Mouse (Mus musculus) small intestine, adult 10 weeks (tissue): ENCODE data around the gene Tinagl1. TPM values are rescaled to one million over a fixed set of nuclear protein-coding genes. Genes with fewer than 3 reads are reported as not detected.

ENCODE experiments used
- polyA plus RNA-seq: library from polyadenylated mRNA; stranded (reverse); fragments of 350-450 nt; fragmentation: Illumina TruSeq; extraction: RNeasy Lipid Tissue Mini Kit (QIAGEN cat#74804); gene quantifications from one replicate; pipeline ENCODE4 v1.2.3, GENCODE M21; 2014; ENCODE audit warnings: low replicate concordance

The Tinagl1 gene
- 3.1 TPM for polyA plus RNA-seq

DNA sequence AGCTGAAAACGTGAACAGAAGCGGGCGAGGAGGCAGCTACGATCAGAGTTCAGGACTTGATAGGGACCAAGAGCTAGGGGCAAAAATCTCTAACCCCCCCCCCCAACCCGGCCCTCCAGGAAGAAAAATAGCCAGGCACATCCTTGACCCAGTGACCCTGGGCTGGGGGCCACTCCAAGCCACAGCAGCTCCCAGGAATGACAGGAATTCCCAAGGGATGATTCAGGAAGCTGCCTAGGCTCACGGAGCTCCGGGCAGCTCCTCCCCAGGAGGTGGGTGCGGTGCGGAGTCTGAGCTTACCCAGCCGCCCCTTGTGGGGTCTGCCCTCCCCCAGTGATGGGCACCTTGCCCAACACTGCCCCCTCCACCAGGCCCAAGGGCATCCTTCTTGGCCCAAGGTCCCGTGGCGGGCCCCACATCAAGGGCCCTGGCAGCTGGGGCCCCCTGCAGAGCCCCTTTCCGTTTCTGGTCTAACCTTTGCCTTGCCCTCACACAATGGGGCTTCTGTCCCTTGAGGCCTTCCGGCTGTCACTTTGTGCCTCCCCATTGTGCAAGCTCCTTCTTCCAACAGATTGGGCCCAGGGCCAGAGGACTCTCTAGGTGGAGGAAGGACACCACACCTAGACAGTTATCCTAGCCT lies at the start of gene Tinagl1:
TSS of gene Tinagl1 (minus strand) at position 51 of the 640 bp plus-strand sequence.

DNA sequence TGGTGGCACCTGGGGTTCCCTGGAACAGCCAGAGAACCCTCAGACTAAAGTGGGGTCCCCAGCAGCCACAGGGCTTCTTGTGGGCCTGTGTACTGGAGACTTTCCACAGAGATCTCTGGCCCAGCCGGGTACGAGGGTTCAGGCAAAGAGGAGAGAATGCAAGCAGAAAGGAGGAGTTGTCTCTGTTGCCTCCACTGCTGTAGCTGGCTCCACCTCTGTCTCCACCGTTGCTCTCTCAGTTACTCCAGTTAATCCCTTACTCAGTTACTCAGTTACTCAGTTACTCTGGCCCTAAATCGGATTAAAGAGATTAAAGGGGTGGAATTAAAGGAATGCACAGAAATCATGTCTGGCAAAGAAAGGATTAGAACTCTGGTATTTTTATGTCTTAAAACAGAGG lies 47.3 kb upstream of the Tinagl1 start, which contains the start of gene Gm853:
TSS of gene Gm853 (minus strand) at position 223 of the 400 bp plus-strand sequence.

DNA sequence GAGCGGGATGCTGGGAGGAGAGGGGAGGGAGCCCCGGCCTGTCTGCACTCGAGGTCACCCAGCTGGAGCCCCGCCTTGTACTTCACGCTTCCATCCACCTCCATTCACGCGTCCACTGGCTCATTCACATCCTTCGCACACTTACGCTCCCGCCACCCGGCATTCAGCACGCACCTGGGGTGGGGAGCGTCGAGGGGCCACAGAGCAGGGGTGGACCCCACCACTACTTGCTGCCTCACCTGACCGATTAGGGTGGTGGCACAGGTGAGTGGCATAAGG lies 35.8 kb downstream of the Tinagl1 start, which contains the start of gene Hcrtr1:
TSS of gene Hcrtr1 (minus strand) at position 146 of the 279 bp plus-strand sequence.

Other genes with a start within 250 kb of the Tinagl1 start
- not detected for gene Spocd1, start 245.9 kb downstream of the Tinagl1 start, polyA plus RNA-seq
- gene Adgrb2, start 190.3 kb downstream of the Tinagl1 start, polyA plus RNA-seq, result not detected
- 1.4 TPM for gene Col16a1, start 127.3 kb downstream of the Tinagl1 start, polyA plus RNA-seq
- 5.3 TPM for gene Pef1, start 72.6 kb downstream of the Tinagl1 start, polyA plus RNA-seq
- gene Hcrtr1, start 35.8 kb downstream of the Tinagl1 start, polyA plus RNA-seq, result not detected
- gene Gm853, start 47.3 kb upstream of the Tinagl1 start, polyA plus RNA-seq, result not detected
- 0.82 TPM for gene Serinc2, start 104.1 kb upstream of the Tinagl1 start, polyA plus RNA-seq
- gene Fabp3, start 133.5 kb upstream of the Tinagl1 start, polyA plus RNA-seq, result not detected
- gene Gm10570, start 133.6 kb upstream of the Tinagl1 start, polyA plus RNA-seq, result not detected
- gene Zcchc17, start 184.8 kb upstream of the Tinagl1 start, polyA plus RNA-seq, result 20.3 TPM
- 9.6 TPM for gene Snrnp40, start 185.0 kb upstream of the Tinagl1 start, polyA plus RNA-seq